Mouse (Mus musculus) heart, embryonic 11.5 days (tissue): ENCODE data around the gene Rab23. TPM values are rescaled to one million over a fixed set of nuclear protein-coding genes. Genes with fewer than 3 reads are reported as not detected.

Experiments
- ATAC-seq: fragments of 200-750 bp; cut with Nextera tagmentation; replicated peaks from 2 replicates; pipeline ENCODE4 v1.8.0; 2017; ENCODE audit warnings: moderate library complexity; ENCODE audit not compliant: insufficient number of reproducible peaks, low FRiP score, low TSS enrichment
- H3K27ac ChIP-seq: fragments of 300-500 bp; sonication (generic); 2 replicates; pipeline ENCODE4 v1.5.1; 2014; ENCODE audit warnings: mild to moderate bottlenecking, low read depth, low read length
- H3K27me3 ChIP-seq: fragments of 300-500 bp; sonication (generic); 2 replicates; pipeline ENCODE4 v1.6.1; 2014; ENCODE audit warnings: mild to moderate bottlenecking, low read length, mixed read lengths; ENCODE audit not compliant: control insufficient read depth, insufficient read depth
- H3K36me3 ChIP-seq: fragments of 300-500 bp; sonication (generic); 2 replicates; pipeline ENCODE4 v1.6.1; 2014; ENCODE audit warnings: mild to moderate bottlenecking, low read length, moderate library complexity, mixed read lengths; ENCODE audit not compliant: control insufficient read depth, insufficient read depth
- H3K4me1 ChIP-seq: fragments of 300-500 bp; sonication (generic); 2 replicates; pipeline ENCODE4 v1.6.1; 2014; ENCODE audit warnings: low read length; ENCODE audit not compliant: control insufficient read depth, insufficient read depth
- H3K4me2 ChIP-seq: fragments of 300-500 bp; sonication (generic); 2 replicates; pipeline ENCODE4 v1.6.1; 2014; ENCODE audit warnings: mild to moderate bottlenecking, moderate library complexity
- H3K4me3 ChIP-seq: fragments of 300-500 bp; sonication (generic); 2 replicates; pipeline ENCODE4 v1.5.1; 2014; ENCODE audit warnings: low read depth, low read length
- H3K9ac ChIP-seq: fragments of 300-500 bp; sonication (generic); 2 replicates; pipeline ENCODE4 v1.6.1; 2014; ENCODE audit warnings: mild to moderate bottlenecking, low read depth, low read length, moderate library complexity
- H3K9me3 ChIP-seq: fragments of 300-500 bp; sonication (generic); replicated peaks from 2 replicates; pipeline ENCODE4 v1.6.1; 2016; ENCODE audit warnings: low read length; ENCODE audit not compliant: control insufficient read depth
- WGBS: fragments of 180-500 bp; shearing (Covaris S2); extraction: QIAGEN DNeasy Blood & Tissue Kit; methylation state at CpG from one replicate; pipeline ENCODE4 v1.1.7; 2014; ENCODE audit not compliant: insufficient replicate concordance; 5-methylcytosine and 5-hydroxymethylcytosine counted together
- polyA plus RNA-seq: library from polyadenylated mRNA; unstranded; fragments of >200 nt; fragmentation: Nextera tagmentation; extraction: Ambion mirVana; gene quantifications from 2 replicates; pipeline ENCODE4 v1.2.1, GENCODE M21; 2014

The Rab23 gene
- polyA plus RNA-seq, 1 experiment from 2014 or later = 14.2 TPM

- Histone ChIP-seq H3K9ac (no peak overlapping the region), H3K36me3 (no peaks in the 10 kb centered on the region), H3K4me2 (peak overlapping the region; percentile 45), H3K4me1 (0 out of 2 replicates have a peak, but pooled peaks cover 4% of the 10 kb centered on the region), H3K27ac (no peak overlapping the region), H3K9me3 (no peaks in the 10 kb centered on the region), H3K4me3 (no peak overlapping the region), H3K27me3 (no peaks in the 10 kb centered on the region)
- no peak for ATAC-seq
- 4% methylated on average over 10 of the region's 10 CpGs for WGBS
Measured at GRCm38 (mm10) chr1:33714796-33715195, 4.9 kb upstream of the Rab23 start.

- H3K27ac ChIP-seq = no peak overlapping the region
- H3K4me2 ChIP-seq = no peak overlapping the region
- H3K36me3 ChIP-seq = no peaks in the 10 kb centered on the region
- H3K27me3 ChIP-seq = no peaks in the 10 kb centered on the region
- ATAC-seq = no peak
- no peaks in the 10 kb centered on the region for H3K9me3 ChIP-seq
- WGBS = 74% methylated on average over 1 of the region's 1 CpGs
- no peak overlapping the region for H3K9ac ChIP-seq
- peaks cover 7% of the 10 kb centered on the region; the same call in 1 of the 2 replicates for H3K4me1 ChIP-seq
- no peak overlapping the region for H3K4me3 ChIP-seq
Measured at GRCm38 (mm10) chr1:33717636-33718035, 2.1 kb upstream of the Rab23 start.

GRCm38 (mm10) chr1:33720231-33720630, 544 bp downstream of the Rab23 start:
- no peak; the same call in 1 of the 2 replicates for ATAC-seq
- Histone ChIP-seq H3K4me3 (peak overlapping the region; percentile 81), H3K9ac (peak overlapping the region; percentile 91), H3K36me3 (peaks cover 7% of the 10 kb centered on the region; the same call in 1 of the 2 replicates), H3K27me3 (no peaks in the 10 kb centered on the region), H3K27ac (peak overlapping the region; percentile 74), H3K9me3 (no peaks in the 10 kb centered on the region), H3K4me1 (peaks cover 3% of the 10 kb centered on the region; the same call in 1 of the 2 replicates), H3K4me2 (peak overlapping the region; percentile 82)
- WGBS = under 1% methylated on average over 41 of the region's 41 CpGs

GRCm38 (mm10) chr1:33721020-33721419, 1.3 kb downstream of the Rab23 start:
- H3K9ac ChIP-seq = no peak overlapping the region
- peak overlapping the region; percentile 82 for H3K4me2 ChIP-seq
- H3K36me3 ChIP-seq = peaks cover 7% of the 10 kb centered on the region; the same call in 1 of the 2 replicates
- H3K9me3 ChIP-seq = no peaks in the 10 kb centered on the region
- no peaks in the 10 kb centered on the region for H3K27me3 ChIP-seq
- peaks cover 3% of the 10 kb centered on the region; the same call in 1 of the 2 replicates for H3K4me1 ChIP-seq
- no peak overlapping the region for H3K4me3 ChIP-seq
- H3K27ac ChIP-seq = no peak overlapping the region
- no peak for ATAC-seq
- WGBS = 80% methylated on average over 7 of the region's 7 CpGs

DNA sequence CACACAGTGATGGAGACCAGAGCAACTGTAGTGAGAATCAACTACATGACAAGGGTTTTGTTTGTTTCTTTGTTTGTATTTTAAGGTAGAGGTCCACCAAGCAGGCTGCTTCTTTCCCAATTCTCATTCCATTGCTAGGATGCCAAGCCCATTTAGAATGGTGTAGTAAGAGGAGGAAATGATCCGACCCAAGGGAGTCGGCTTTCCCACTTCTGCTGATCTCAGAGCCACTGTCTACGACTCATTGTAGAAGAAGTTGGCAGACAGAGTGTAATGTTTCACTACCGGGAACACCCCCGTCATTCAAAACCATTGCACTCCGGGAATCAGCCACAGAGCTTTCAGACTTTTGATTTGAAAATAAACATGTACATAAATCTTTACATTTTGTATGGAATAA, 4.8 kb downstream of the Rab23 start:
- H3K4me3 ChIP-seq = no peak overlapping the region
- peaks cover 3% of the 10 kb centered on the region; the same call in 1 of the 2 replicates for H3K4me1 ChIP-seq
- H3K4me2 ChIP-seq = no peak overlapping the region
- H3K9me3 ChIP-seq = no peaks in the 10 kb centered on the region
- ATAC-seq = no peak
- H3K27me3 ChIP-seq = no peaks in the 10 kb centered on the region
- 88% methylated on average over 6 of the region's 6 CpGs for WGBS
- H3K36me3 ChIP-seq = peaks cover 12% of the 10 kb centered on the region; the same call in 1 of the 2 replicates
- H3K9ac ChIP-seq = no peak overlapping the region
- H3K27ac ChIP-seq = no peak overlapping the region

- Histone ChIP-seq H3K27me3 (no peaks in the 10 kb centered on the region), H3K36me3 (peaks cover 12% of the 10 kb centered on the region; the same call in 1 of the 2 replicates), H3K9ac (no peak overlapping the region), H3K27ac (no peak overlapping the region), H3K4me1 (peaks cover 3% of the 10 kb centered on the region; the same call in 1 of the 2 replicates), H3K9me3 (no peaks in the 10 kb centered on the region), H3K4me3 (no peak overlapping the region), H3K4me2 (no peak overlapping the region)
- no peak for ATAC-seq
- WGBS = 88% methylated on average over 5 of the region's 5 CpGs
Measured at GRCm38 (mm10) chr1:33725086-33725485, 5.4 kb downstream of the Rab23 start.

- Histone ChIP-seq H3K27ac (no peak overlapping the region), H3K9me3 (no peaks in the 10 kb centered on the region), H3K4me3 (no peak overlapping the region), H3K27me3 (no peaks in the 10 kb centered on the region), H3K9ac (no peak overlapping the region), H3K36me3 (peaks cover 7% of the 10 kb centered on the region), H3K4me2 (no peak overlapping the region), H3K4me1 (no peaks in the 10 kb centered on the region)
- WGBS = 86% methylated on average over 9 of the region's 9 CpGs
- ATAC-seq = no peak
Measured at GRCm38 (mm10) chr1:33733044-33733443, 13.4 kb downstream of the Rab23 start.

DNA sequence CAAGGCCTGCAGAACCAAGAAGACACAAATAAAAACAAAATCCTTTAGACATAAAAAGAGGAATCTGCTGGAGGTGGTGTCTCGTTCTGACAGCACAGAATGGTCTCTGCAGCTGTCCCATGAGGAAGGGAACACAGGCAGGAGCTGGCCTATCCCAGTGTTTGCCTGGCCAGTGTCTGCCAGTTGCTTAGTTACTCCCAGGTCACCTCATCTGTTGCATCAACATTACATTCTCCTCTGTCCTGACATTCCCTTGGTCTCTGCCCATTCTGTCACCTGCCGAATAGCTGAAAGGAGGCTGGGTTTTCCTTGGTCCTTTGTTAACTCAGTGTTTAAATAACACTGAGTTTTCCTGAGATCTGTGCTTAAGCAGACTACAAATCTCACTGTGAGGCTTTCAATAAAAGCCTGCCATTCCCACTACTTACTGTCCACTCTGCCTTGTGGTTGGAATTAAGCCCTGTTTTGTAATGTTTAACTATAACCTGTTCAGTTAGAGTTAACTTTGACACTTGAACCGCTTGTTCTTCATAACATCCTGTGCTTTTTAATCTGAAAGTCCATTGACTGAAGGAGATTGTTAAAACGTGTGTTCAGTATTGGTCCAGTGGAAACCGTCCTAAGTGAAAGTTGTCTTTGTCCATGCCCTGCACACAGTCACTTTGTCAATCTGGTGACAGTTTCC, 14.5 kb downstream of the Rab23 start:
- Histone ChIP-seq H3K27ac (no peak overlapping the region), H3K4me2 (no peak overlapping the region), H3K4me1 (no peaks in the 10 kb centered on the region), H3K9ac (no peak overlapping the region), H3K36me3 (peaks cover 7% of the 10 kb centered on the region), H3K9me3 (no peaks in the 10 kb centered on the region), H3K4me3 (no peak overlapping the region), H3K27me3 (no peaks in the 10 kb centered on the region)
- no peak for ATAC-seq
- 73% methylated on average over 5 of the region's 5 CpGs for WGBS

- Histone ChIP-seq H3K36me3 (peaks cover 7% of the 10 kb centered on the region), H3K9ac (no peak overlapping the region), H3K4me1 (no peaks in the 10 kb centered on the region), H3K27me3 (no peaks in the 10 kb centered on the region), H3K4me2 (no peak overlapping the region), H3K4me3 (no peak overlapping the region), H3K27ac (no peak overlapping the region), H3K9me3 (no peaks in the 10 kb centered on the region)
- no peak for ATAC-seq
- WGBS = 91% methylated on average over 11 of the region's 11 CpGs
Measured at GRCm38 (mm10) chr1:33738281-33738680, 18.6 kb downstream of the Rab23 start.
